Mouse (Mus musculus) layer of hippocampus, adult 9-10 months (tissue): ENCODE results near the gene Tbc1d14.

Source experiments
- DNase-seq: peaks from one replicate; pipeline ENCODE4 v3.0.0; 2022; ENCODE audit warnings: low spot score

Tbc1d14 gene

GRCm38 (mm10) chr5:36593176-36593575, at the start of gene Tbc1d14:
Tbc1d14 (minus strand) TSS chr5:36593276.
- no peak for DNase-seq

- no peak for DNase-seq
Observed at GRCm38 (mm10) chr5:36625612-36626011, 32.5 kb upstream of the Tbc1d14 start.

DNA sequence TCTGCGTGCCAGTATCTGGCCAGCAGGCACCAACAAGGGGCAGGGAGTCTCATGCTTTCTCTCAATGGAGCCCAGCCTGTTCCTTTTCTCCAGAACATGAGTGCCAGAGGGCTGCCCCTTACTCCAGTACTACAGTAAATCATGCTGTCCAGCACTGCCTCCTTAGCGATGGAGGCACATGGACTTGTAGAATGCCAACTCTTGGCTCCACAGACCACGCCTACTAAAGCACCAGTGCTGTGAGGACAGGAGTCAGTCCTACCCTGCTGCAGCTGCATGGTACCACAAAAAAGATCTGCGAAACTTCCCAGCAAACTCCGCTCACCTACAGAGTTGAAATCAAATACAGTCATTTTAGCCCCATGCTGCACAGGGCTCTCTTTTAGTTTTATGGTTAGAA, 30.6 kb upstream of the Tbc1d14 start:
- DNase-seq = no peak

DNA sequence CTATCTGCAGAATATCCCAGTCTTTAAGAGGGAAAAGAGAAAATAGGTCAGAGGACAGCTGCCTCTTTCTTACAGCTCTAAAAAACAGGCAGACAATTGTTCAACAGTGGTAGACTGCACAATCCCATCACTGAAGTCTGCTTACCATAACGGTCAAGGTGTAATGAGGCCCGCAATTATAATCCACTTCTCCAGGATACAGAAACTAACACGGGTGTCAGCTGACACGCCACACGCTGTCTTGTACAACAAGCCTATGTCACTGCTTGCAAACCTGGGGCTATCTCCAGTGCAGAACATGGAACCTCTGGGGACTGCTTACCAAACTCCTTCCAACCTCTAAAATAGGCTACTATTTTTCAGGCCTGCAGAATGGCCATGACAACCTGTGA, 28.0 kb upstream of the Tbc1d14 start:
- no peak for DNase-seq

DNA sequence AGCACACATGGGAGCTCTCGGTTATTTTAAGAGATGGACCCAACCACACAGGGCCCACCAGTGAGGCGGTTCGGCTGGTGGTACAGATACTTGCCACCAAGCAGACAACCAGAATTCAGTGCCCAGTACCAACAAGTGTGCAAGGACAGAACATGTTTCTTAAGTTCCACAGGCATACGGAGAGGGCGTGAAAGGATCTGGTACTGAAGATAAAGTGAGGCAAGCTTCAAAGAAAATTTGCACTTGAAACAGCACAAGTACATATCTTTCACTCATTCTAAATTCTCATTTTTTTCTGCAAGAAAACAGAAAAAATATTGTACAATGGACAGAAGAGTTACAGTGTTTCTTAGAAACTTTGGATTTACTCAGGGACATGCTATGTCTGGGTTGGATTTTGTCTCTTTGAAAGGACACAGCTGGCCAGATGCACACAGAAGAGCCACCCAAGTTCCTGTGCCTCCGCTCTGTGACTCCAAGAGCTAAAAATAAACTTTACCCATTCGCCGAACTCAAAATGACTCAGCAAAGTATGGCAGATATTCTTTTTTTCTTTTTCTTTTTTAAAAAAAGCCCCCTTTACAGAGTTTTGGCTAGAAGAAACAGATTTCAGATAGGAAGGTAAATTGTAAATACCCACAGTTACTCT, 27.5 kb upstream of the Tbc1d14 start:
- no peak for DNase-seq

DNA sequence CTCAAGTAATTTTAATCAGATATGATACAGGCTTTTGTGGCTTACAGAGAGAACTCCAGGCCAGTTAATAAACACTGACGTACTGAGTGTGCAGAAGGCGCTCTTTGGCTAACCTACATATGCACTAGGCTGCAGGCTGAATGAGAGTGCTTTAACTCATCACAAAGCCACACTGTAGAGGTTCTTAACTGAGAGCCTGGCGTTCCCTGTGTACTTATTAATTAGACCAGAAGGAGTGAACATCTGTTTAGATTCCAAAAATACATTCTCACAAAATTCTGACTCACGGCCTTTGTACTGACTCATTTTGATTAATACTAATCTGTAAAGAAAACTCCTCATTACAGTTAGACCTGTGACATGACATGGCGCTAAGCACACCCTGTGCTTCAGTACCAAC, 25.8 kb upstream of the Tbc1d14 start:
- DNase-seq = peak; percentile 51

- DNase-seq = no peak
Observed at GRCm38 (mm10) chr5:36618356-36618755, 25.3 kb upstream of the Tbc1d14 start.

DNA sequence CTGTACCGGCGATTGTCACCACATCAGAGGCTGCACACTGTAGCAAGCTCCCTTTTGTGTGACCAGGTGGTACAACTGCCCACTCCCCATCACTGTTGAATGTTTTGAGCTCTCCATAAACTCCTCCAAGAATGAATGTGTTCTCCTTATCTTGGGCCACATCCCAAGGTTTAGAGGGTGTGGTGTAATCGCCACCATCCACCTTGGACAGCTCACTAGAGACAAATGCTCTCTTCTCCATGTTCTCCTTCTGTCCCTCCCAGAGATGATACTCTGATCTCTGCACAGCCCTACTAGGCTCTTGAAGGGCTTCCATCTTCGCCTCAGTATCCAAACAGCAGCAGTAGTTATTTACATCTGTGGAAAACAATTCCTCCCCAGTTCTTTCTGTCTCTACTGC, 21.0 kb upstream of the Tbc1d14 start:
- DNase-seq = no peak

- no peak for DNase-seq
Observed at GRCm38 (mm10) chr5:36608939-36609499, 15.9 kb upstream of the Tbc1d14 start.

DNA sequence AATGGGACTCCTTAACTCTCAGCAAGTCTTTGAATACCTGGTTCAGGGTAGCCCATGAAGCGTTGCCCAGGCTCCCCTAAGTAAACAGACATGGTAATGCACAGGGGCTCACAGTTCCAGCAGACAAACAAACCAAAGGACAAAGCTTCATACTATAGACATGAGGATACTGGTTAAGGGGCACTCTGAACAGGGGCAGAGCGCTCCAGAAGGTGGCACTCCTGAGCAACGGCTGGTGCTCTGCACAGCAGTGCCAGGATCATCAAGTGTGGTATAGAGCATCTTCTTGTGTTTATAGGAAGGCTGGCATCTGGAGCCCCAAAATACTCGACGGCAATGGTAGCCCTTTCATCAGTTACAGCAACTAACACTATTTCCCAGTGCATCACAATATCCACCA, 10.0 kb upstream of the Tbc1d14 start:
- DNase-seq = no peak

DNA sequence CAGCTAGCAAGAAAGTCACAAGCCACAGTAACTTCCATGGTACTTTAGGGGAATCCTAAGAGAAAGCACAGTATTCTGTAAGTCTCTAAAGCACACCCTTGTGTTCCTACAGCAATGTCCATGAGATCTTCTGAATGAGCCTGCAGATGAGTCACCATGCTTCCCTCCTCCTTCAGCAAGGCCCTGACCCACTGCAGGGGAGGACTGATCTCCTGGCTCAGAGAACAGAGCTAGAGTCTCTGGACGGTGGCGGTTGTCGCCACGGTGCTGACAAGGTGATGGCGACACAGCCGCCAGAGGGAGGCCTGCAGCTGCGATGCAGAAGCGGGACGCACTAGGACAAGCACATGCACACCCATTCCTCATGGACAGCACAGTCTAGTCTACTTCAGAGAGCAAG, 9.0 kb upstream of the Tbc1d14 start:
- no peak for DNase-seq

DNA sequence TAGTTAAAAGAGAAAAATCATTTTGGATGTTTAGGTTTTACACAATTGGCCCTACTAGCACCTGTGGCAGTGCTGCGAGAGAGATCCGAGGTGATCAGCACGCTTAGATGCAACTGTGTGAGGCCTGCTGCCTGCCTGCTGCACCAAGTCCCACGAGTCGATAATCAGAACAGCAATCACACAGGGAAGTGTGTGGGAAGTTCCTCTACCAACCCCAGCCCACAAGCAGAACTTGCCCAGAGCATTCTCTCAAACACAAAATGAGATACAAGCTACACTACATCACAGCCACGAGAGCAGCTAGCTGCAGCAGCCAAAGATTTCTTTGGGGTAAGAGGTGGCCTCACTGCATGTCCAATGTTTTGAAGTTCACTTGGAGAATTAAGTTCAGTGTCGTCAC, 8.4 kb upstream of the Tbc1d14 start:
- no peak for DNase-seq

GRCm38 (mm10) chr5:36598883-36599282, 5.8 kb upstream of the Tbc1d14 start:
- no peak for DNase-seq

DNA sequence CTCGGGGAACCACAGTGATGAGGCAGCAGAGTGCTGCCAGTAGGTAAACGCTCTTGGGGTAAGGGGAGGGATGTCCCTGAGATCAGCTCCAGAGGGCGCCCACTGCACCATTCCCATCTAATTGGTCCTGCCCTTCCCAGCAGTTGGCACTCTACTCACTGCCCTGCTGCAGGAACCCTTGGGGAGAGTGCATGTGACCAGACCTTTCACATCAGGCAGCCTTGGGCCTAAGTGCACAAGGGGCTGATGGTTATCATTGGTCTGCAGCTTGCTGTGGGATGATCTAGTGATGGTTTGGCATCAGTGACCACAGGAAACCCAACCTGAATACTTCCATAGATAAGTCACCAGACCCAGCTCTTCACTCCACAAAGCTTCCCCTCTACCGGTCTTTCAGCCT, 4.6 kb upstream of the Tbc1d14 start:
- DNase-seq = no peak

DNA sequence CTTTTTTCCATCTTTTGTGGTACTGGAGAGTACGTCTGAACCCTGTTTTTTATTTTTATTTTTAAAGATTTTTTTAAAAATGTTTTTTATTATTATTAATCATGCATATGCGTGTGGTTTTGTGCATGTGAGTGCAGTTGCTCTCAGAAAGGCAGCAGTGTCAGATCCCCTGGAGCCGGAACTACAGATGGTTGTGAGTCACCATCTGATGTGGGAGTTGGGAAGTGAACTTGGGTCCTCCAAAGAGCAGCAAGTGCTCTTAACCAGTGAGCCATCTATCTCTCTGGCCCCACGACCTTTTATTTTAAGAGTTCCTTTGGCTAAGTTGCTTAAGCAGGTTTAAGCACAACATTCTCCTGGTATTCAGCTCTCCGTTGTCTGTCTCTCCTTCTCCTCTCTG, 3.1 kb upstream of the Tbc1d14 start:
- DNase-seq = no peak

DNA sequence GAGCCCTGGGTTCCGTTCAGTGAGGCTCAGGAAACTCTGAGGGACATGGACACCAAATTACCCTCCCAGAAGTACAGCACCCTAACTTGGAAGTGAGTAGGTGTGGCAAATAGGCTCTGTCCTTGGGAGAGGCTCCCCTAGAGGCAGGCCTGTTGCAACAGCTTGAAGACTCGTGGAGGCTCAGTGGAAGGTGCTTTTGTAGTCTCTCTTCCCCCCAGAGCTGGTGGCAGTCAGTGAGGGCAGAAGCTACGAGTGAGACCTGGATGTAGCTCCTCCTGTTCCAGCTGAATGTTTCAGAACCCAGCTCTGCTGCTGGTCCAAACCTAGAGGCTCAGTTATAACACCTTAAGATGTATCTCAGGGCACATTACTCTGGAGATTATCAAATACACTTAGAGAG, 2.0 kb upstream of the Tbc1d14 start:
- no peak for DNase-seq

DNA sequence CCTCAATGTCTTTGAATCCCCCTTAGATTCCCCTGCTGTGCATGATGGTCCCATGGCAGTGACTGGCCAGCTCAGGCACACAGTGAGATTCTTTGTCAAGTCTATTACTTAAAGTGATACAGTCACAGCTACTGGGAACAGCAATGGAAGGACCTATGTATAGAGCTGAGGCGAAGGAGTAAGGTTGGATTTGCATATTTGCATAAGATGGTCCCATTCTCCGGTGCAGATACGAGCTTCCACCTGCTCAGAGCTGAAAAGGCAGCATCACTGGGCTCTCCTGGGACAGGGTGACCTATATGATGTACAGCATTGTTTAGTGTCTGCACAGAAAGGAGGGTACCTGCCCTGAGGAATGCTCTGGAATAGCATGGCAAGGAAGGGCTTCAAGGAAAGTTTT, 1.3 kb upstream of the Tbc1d14 start:
- no peak for DNase-seq

- DNase-seq = no peak
Observed at GRCm38 (mm10) chr5:36590499-36590920, 2.6 kb downstream of the Tbc1d14 start.

GRCm38 (mm10) chr5:36584299-36584698, 8.8 kb downstream of the Tbc1d14 start:
- DNase-seq = no peak

DNA sequence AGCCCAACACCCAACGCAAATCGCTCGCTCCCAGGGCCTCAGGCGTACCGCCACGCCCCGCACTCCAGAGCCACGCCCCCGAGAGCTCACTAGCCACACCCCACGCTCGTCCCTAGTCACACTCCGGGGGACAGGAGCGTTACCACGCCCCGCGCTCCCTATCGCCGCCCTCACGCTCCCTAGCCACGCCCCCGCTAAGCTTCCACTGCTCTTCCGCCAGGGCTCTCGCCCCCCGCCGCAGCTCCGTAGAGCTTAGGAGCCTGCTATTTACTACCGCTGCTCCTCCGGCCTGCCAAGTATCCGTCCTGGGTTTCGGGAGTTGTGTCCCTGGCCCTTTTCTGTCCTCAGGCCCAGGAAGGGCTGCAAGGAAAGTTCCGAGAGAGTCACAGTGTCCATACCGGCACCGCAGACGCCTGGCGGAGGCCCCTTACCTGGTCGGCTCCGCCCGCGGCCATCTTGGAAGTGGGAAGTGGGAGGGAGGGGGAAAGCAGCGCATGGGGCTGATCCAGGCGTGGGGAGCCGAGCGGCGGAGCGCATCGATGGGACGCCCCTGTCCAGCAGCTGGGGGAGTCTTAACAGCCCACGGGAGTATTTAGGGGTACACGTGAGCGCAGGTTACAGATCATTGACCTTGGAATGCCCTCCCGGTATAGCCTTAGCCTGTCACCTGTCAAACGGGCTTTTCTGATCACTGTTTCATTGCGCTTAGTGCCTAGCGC, 11.0 kb downstream of the Tbc1d14 start:
- peak; percentile 97 for DNase-seq

DNA sequence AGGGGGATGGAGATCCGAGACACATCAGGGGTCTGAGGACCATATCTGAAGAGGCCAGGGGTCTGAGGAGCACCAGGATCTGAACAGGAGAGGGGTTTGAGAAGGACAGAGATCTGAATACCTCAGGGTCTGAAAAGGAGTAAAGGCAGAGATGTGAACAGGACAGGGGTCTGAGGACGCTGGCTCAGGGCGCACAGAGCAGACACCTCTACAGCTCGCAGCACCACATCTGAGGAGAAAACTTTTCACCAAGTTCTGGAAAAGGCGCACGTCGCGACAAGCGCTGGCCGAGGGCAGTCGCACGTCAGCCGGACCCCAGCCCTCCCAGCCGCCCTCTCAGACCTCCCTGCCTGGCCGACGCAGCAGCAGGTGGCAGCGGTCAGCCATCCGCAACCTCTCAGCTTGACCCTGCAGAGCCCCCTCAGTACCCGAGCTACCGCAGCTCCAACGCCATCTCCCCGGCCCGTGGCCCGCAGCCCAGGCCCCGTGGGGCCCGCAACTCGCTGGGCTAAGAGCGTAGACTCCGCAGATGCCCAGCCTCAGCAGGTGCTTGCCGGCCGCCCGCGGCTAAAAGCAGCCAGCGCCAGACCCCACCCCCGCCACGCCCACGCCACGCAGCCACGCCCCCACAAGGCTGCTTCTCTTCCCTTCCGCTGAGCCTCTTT, 11.7 kb downstream of the Tbc1d14 start:
- no peak for DNase-seq

DNA sequence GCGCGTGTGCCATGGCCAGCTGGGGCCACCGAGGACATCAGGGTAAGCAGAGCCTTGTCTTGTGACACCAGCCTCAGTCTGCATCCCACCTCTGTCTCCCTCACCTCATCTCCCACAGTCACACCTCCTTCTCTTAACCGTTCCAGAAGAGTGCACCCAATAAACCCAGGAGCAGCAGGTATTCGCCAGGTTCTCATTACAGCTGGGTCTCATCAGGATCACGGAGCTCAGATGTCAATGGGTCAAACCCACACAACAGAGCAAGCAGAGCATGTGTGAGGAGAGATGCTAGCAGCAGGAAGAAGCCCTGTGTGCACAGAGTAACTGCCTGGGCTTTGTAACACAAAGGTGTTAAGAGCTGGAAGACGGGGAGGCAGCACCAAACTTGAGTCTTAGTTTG, 13.1 kb downstream of the Tbc1d14 start:
- no peak for DNase-seq

DNA sequence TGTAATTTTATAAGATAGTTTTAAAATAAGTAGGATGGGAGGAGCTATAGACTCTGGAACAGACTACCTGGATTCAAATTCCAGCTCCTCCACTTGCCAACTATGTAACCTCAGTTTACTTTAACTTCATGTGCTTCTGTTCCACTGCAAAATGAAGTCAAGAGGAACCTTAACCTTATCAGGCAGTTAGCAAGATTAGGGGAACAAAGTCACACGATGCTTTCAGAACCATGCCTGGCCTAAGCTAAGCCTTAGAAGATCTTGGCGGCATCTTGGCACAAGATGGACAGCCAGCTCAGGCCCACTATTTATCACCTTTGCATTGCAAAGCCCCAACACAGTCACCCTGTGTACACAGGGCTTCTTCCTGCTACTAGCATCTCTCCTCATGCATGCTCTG, 14.1 kb downstream of the Tbc1d14 start:
- DNase-seq = no peak
